Mouse (Mus musculus): ENCODE data around the gene Adamtsl4. TPM values are rescaled to one million over a fixed set of nuclear protein-coding genes. Genes with fewer than 3 reads are reported as not detected.

Adamtsl4 gene
- polyA plus RNA-seq, 1 experiment from 2014 or later = 1.7 TPM

DNA sequence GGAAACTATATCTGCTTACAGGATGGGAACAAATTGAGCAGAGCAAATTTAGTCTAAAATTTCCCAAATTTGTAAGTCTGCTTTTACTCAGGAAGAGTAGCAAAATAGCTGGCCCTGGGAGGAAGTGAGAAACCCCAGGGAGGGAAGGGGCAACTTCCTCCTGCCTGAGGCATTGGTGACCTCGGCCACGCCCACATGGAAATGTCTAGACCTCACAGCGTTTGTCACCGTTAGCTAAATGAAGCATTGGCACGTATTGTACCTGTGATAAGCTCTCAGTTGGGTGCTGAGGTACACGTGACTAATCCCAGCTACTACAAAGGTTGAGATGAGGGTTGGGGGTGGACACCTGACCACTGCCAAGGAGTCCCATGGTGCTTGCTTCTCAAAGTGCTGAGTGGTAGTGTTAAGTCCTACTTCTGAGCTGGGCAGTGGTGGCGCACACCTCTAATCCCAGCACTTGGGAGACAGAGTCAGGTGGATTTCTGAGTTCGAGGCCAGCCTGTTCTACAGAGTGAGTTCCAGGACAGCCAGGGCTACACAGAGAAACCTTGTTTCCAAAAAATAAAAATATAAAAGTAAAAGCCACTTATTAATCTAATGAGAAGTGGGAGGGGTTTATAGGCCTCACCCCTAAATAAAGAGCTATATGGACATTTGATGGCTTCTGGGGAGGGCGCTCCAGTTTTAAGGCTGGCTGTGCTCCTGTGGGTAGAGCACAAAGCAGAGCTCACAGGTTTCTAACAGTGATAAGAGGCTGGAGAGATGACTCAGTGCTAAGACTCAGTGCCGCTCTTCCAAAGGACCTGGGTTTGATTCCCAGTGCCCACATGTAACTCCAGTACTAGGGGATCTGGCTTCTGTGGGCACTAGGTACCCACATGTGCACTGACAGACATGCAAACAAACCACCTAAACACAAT is 42.1 kb downstream of the Adamtsl4 start:
- H3K27me3 ChIP-seq = no peaks in the 10 kb centered on the region
- WGBS = 63% methylated on average over 10 of the region's 10 CpGs

DNA sequence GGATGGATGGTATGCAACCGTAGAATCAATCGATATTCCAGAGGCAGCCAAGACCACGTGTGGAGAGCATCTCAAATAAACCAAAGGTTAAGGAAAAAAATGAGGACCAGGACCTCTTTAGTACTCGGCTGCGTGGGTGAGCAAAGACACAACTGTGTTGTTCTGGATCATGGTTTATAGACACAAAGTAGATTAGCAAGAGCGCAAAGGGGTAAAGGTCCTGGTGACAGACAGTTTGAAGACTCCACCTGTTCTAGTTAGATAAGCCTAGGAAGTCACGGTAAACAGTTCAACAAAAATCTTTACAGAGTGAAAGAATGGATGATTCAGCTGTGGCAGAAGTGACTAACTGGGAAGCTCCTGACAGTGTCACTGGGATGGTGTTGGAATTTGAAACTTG is 44.6 kb downstream of the Adamtsl4 start:
- no peak for ATAC-seq (ENCODE audit: insufficient number of reproducible peaks, insufficient read depth, low FRiP score, low TSS enrichment, low read depth)
- 86% methylated on average over 7 of the region's 7 CpGs for WGBS
- Histone ChIP-seq H3K4me2 (no peak overlapping the region), H3K4me3 (no peak overlapping the region), H3K4me1 (no peaks in the 10 kb centered on the region), H3K9me3 (no peaks in the 10 kb centered on the region), H3K27ac (no peak overlapping the region), H3K36me3 (peaks cover 20% of the 10 kb centered on the region), H3K27me3 (no peaks in the 10 kb centered on the region), H3K9ac (no peak overlapping the region)

More for the DNA sequence above, 42.1 kb downstream of the Adamtsl4 start:
- peaks cover 6% of the 10 kb centered on the region; the same call in 1 of the 2 replicates for H3K36me3 ChIP-seq
- ATAC-seq (ENCODE audit: insufficient number of reproducible peaks, insufficient read depth, low FRiP score, low TSS enrichment, low read depth) = no peak; the same call in 1 of the 2 replicates
- no peak overlapping the region for H3K4me3 ChIP-seq
- no peaks in the 10 kb centered on the region for H3K4me1 ChIP-seq
- no peak overlapping the region for H3K4me2 ChIP-seq
- H3K27ac ChIP-seq = no peak overlapping the region
- H3K9me3 ChIP-seq = no peaks in the 10 kb centered on the region
- H3K9ac ChIP-seq = no peak overlapping the region

DNA sequence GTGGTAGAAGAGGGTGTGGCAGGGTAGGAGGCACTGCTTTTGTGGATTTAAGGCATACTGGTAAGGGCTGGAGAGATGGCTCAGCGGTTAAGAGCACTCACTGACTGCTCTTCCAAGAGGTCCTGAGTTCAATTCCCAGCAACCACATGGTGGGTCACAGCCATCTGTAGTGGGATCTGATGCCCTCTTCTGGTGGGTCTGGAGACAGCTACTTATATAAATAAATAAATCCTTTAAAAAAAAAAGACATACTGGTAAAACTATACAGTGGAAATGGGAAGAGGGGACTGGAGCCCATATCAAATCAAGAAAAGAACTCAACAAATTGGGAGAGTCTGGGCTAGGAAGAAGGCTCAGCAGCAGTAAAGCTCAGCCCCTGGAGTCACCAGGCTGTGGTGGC is 48.0 kb downstream of the Adamtsl4 start:
- WGBS = 95% methylated on average over 1 of the region's 1 CpGs
- ATAC-seq (ENCODE audit: insufficient number of reproducible peaks, insufficient read depth, low FRiP score, low TSS enrichment, low read depth) = no peak
- Histone ChIP-seq H3K4me3 (no peak overlapping the region), H3K36me3 (peaks cover 52% of the 10 kb centered on the region), H3K27ac (no peak overlapping the region), H3K9me3 (no peaks in the 10 kb centered on the region), H3K9ac (no peak overlapping the region), H3K4me2 (no peak overlapping the region), H3K27me3 (no peaks in the 10 kb centered on the region), H3K4me1 (no peaks in the 10 kb centered on the region)

DNA sequence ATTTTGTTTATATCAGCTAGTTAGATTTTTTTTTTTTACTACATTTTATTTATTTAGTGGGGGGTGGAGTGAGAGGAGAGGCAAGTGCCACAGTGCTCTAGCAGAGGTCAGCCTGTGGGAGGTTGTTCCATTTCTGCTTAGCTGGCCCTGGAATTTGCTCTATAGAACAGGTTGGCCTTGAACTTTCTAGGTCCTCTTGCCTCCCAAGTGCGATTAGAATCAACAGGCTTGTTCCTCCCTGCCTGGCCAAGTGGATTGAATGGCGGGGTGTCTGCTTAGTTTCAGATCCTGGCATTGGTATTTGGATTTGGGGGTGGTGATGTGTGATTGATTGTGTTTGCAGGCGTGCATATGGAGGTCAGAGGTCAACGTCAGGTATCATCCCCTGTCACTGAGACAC is 51.6 kb downstream of the Adamtsl4 start:
- ATAC-seq (ENCODE audit: insufficient number of reproducible peaks, insufficient read depth, low FRiP score, low TSS enrichment, low read depth) = no peak
- WGBS = 86% methylated on average over 4 of the region's 4 CpGs
- Histone ChIP-seq H3K4me3 (no peak overlapping the region), H3K4me1 (no peaks in the 10 kb centered on the region), H3K36me3 (peaks cover 83% of the 10 kb centered on the region), H3K9ac (no peak overlapping the region), H3K27ac (no peak overlapping the region), H3K27me3 (no peaks in the 10 kb centered on the region), H3K9me3 (no peaks in the 10 kb centered on the region), H3K4me2 (no peak overlapping the region)

DNA sequence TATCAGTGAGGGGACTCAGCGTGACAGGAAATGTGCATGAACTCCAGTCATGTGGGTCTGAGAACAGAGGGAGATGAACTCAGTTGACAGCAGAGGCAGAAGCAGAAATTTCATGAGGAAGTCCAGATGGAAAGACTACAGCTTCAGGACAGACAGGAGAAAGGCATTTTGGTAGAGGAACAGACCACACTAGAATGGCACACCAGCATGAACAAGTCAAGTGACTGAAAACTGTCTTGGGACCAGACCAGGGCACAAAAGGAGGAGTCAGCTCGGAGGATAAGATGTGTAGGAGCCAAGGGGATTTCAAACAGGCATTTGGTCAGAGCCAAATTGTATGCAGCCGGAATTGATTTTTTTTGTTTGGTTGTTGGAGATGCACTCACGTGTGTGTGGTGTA is 52.1 kb downstream of the Adamtsl4 start:
- H3K27me3 ChIP-seq = no peaks in the 10 kb centered on the region
- H3K36me3 ChIP-seq = peaks cover 87% of the 10 kb centered on the region
- H3K4me2 ChIP-seq = no peak overlapping the region
- H3K4me1 ChIP-seq = no peaks in the 10 kb centered on the region
- WGBS = 64% methylated on average over 4 of the region's 4 CpGs
- H3K4me3 ChIP-seq = no peak overlapping the region
- ATAC-seq (ENCODE audit: insufficient number of reproducible peaks, insufficient read depth, low FRiP score, low TSS enrichment, low read depth) = no peak
- no peak overlapping the region for H3K9ac ChIP-seq
- no peak overlapping the region for H3K27ac ChIP-seq
- no peaks in the 10 kb centered on the region for H3K9me3 ChIP-seq

DNA sequence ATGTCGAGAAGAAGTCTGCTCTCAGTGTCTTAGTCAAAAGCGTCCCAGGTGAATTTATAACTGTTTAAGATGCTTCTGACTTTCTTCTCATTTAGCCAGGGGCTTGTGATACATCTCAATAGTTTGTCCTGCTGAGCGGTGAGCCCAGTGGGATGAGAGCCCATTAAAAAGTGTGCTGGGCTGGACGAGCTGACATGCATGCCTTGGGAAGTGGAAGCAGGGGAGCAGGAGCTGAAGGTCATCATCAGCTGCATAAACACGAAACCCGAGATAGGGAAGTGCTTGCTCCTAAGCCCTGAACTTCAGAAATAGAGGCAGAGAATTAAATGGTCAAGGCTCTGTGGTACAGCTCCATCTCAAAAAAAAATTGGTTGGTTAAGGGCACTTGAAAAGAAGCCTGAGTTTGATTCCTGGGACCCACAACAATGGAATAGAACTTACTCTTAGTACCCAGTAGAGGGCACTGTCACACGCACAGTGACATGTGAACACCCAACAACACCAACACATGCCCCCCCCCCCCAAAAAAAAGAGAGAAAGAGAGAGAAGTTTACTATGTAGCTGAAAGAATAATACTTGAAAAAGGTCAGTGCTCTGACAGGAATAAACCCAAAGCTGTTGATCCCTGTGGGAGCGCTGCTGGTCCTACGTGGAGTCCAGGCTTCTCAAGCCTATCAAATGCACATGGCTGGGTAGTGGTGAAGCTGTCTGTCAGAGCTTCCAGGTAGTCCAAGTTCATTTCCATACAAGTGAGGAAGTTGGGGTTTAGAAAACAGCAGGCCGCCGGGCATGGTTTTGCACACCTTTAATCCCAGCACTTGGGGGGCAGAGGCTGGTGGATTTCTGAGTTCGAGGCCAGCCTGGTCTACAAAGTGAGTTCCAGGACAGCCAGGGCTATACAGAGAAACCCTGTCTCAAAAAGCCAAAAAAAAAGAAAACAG is 54.8 kb downstream of the Adamtsl4 start:
- H3K4me3 ChIP-seq = no peak overlapping the region
- H3K9me3 ChIP-seq = no peaks in the 10 kb centered on the region
- H3K4me2 ChIP-seq = no peak overlapping the region
- no peaks in the 10 kb centered on the region for H3K4me1 ChIP-seq
- no peak overlapping the region for H3K27ac ChIP-seq
- H3K9ac ChIP-seq = peak overlapping the region; percentile 27; the same call in 1 of the 2 replicates
- peaks cover 98% of the 10 kb centered on the region for H3K36me3 ChIP-seq
- no peak for ATAC-seq (ENCODE audit: insufficient number of reproducible peaks, insufficient read depth, low FRiP score, low TSS enrichment, low read depth)
- H3K27me3 ChIP-seq = no peaks in the 10 kb centered on the region
- WGBS = 77% methylated on average over 12 of the region's 12 CpGs

DNA sequence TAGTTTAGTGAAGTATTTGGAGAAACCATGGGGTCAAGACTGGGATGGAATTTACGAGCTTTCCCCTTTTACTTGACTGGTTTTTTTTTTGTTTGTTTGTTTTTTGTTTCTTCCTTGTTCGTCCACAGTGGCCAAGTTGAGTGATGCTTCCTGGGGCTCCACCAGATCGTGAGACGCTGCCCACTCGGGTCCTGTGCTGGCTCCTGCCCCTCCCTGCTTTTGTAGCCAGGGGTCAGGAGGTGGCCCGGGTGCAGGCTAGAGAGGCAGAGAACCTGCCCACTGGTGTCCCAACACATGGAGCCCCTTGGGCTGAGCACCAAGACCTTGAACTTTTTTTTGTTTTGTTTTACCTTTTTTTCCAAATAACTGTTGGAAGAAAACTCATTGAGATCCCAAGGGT is 56.4 kb downstream of the Adamtsl4 start:
- Histone ChIP-seq H3K9ac (no peak overlapping the region), H3K27ac (no peak overlapping the region), H3K4me1 (peaks cover under 1% of the 10 kb centered on the region), H3K27me3 (no peaks in the 10 kb centered on the region), H3K9me3 (no peaks in the 10 kb centered on the region), H3K36me3 (peaks cover 97% of the 10 kb centered on the region), H3K4me3 (no peak overlapping the region), H3K4me2 (no peak overlapping the region)
- WGBS = 86% methylated on average over 6 of the region's 6 CpGs
- ATAC-seq (ENCODE audit: insufficient number of reproducible peaks, insufficient read depth, low FRiP score, low TSS enrichment, low read depth) = no peak

DNA sequence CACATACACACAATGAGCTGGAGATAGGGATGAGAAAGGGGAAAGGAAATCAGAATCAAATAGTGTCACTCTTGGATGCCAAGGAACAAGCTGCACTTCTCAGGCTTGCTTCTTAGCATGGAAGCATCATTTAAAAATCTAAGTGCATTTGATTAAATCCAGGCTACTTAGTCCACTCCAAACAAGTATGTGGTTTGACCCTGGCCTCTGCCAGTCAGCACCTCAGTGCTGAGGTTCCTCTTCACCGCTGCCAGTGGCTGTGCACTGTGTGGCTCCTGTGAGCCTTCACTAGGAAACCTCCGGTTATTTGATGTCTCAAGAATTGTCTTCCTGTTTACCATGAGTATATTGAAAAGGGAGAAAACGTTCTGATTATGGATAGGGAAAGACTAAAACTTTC is 56.9 kb downstream of the Adamtsl4 start:
- no peak overlapping the region for H3K4me3 ChIP-seq
- H3K4me2 ChIP-seq = no peak overlapping the region
- no peaks in the 10 kb centered on the region for H3K27me3 ChIP-seq
- H3K9ac ChIP-seq = no peak overlapping the region
- H3K9me3 ChIP-seq = no peaks in the 10 kb centered on the region
- peaks cover 93% of the 10 kb centered on the region for H3K36me3 ChIP-seq
- no peak for ATAC-seq (ENCODE audit: insufficient number of reproducible peaks, insufficient read depth, low FRiP score, low TSS enrichment, low read depth)
- whole genome bisulfite sequencing = 75% methylated on average over 3 of the region's 3 CpGs
- H3K4me1 ChIP-seq = peaks cover 5% of the 10 kb centered on the region
- no peak overlapping the region for H3K27ac ChIP-seq

DNA sequence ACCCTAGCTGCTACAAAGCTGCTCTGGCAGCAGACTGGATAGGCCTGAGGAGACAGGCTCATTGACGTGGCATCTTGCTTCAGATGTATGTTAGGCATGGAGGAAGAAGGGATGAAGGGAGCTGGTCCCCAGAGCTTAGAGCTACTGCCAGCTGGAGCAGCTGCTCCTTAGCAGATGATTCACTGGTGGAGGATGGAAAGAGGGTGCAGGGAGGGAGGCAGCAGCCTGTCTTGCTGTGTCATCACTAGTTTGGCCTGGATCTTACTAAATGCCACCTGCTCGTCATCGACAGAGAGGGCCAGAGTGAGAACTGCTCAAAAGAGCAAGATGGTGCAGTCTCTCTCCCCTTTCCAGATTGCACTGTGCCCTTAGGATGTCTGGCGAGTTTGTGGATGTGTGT is 58.0 kb downstream of the Adamtsl4 start:
- H3K4me3 ChIP-seq = no peak overlapping the region
- WGBS = 83% methylated on average over 4 of the region's 4 CpGs
- no peaks in the 10 kb centered on the region for H3K9me3 ChIP-seq
- H3K27ac ChIP-seq = no peak overlapping the region
- H3K36me3 ChIP-seq = peaks cover 82% of the 10 kb centered on the region
- ATAC-seq (ENCODE audit: insufficient number of reproducible peaks, insufficient read depth, low FRiP score, low TSS enrichment, low read depth) = no peak
- no peak overlapping the region for H3K4me2 ChIP-seq
- peaks cover 9% of the 10 kb centered on the region for H3K4me1 ChIP-seq
- no peaks in the 10 kb centered on the region for H3K27me3 ChIP-seq
- no peak overlapping the region for H3K9ac ChIP-seq

DNA sequence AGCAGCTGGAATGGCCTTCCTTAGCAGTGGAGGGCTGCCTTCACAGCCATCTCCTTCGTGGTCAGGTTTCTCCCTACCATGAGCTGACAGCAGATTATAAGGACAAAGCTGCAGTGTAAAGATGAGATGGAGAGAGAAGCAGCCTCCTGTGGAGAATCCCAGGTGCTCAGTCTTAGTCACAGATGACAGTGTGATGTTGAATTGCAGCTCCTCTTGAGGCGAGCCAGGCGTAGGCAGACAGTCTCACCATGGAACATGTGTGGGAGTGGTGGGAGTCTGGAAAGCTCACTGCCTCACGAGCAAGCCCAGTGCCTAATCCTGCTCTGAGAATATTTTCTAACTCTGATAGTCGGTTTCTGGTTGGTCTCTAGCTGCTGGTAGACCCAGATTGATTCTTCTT is 60.0 kb downstream of the Adamtsl4 start:
- H3K9me3 ChIP-seq = no peaks in the 10 kb centered on the region

More for the DNA sequence above, 60.0 kb downstream of the Adamtsl4 start:
- Histone ChIP-seq H3K4me1 (peaks cover 14% of the 10 kb centered on the region), H3K4me3 (no peak overlapping the region), H3K36me3 (peaks cover 62% of the 10 kb centered on the region), H3K27ac (no peak overlapping the region), H3K9ac (no peak overlapping the region), H3K4me2 (no peak overlapping the region), H3K27me3 (no peaks in the 10 kb centered on the region)
- no peak for ATAC-seq (ENCODE audit: insufficient number of reproducible peaks, insufficient read depth, low FRiP score, low TSS enrichment, low read depth)
- 93% methylated on average over 5 of the region's 5 CpGs for WGBS

All from embryonic facial prominence, embryonic 13.5 days (tissue).